Mouse (Mus musculus): Measurements from ENCODE around the gene Ppp1r35. TPM values are rescaled to one million over a fixed set of nuclear protein-coding genes. Genes with fewer than 3 reads are reported as not detected.

The Ppp1r35 gene
- polyA plus RNA-seq, 1 experiment from 2014 or later: 21.3 TPM

DNA sequence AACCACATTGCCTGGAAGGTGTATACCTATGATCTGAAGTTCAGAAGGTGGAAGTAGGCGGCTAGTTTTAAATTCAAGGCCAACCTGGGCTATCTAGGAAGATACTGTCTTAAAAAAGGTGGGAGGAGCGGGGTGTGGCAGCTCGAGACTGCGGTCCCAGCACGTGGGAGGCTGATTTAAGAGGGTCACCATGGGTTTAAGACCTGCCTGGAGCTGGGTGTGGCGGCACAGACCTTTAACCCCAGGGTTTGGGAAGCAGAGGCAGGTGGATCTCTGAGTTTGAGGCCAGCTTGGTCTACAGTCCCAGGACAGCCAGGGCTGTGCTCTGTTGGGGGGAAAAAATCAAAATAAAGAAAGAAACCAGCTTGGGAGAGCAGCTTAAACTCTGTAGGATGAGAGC, 26.7 kb upstream of the Ppp1r35 start:
- Histone ChIP-seq H3K27me3 (no peaks in the 10 kb centered on the region), H3K9ac (no peak overlapping the region), H3K4me3 (replicated peaks) (no peak overlapping the region), H3K9me3 (replicated peaks) (no peaks in the 10 kb centered on the region), H3K36me3 (replicated peaks) (peaks cover 70% of the 10 kb centered on the region), H3K27ac (replicated peaks) (no peak overlapping the region), H3K4me1 (replicated peaks) (peaks cover 54% of the 10 kb centered on the region), H3K4me2 (no peak overlapping the region)
- no peak for ATAC-seq (ENCODE audit: insufficient read depth)
- 69% methylated on average over 6 of the region's 6 CpGs for WGBS (ENCODE audit: insufficient replicate concordance)

DNA sequence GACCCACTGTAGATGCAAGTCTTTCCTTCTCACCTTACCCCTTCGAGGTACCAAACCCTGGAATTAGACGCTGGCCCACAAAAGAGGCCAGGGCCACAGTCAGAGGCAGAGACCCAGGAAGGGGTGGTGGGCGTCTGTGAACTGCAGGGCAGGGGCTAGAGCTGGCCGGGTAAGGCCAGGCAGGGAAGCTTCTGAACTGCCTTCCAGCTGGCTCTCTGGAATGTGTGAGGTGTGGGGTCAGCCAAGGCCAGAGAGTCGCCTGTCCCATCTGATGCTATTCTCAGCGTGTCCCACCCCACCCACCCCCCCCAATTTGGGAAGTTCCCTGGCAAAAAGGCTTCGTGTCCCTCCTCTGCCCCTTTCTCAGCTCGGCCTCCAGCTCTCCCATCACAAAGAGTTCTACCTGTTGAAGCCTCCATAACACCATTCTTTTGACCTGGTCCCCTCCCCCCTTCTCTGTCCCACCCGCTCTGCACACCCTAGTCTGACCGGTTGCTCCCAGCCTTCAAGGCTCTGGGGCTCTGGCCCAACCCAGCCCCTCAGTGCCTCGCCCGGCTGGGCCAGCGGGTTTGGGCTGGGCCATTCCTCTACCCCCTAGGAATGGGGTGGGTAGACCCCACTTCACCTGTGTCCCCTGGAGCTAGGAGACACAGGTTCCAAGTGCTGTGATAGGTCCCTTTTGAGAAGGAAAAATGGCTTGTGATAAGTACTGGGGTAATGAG, 25.4 kb upstream of the Ppp1r35 start:
- H3K9ac ChIP-seq: no peak overlapping the region

DNA sequence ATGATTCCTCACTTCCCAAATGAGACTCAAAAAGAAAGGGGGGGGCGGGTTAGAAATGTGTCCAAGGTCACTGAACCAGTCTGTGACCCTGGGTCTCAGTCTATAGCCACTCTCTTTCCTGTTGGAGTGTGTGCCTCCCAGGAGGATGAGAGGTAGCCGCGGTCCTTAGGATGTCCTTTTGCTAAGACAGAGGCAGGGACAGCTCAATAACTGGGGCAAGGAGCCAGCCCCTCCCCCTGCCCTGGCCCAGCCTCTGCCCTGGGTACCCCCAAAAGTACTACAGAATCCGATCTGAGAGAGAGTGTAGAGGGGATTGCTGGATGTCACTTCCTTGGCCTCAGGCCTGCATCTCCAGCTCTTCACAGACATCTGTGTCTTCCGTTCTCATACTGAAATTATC, 23.2 kb upstream of the Ppp1r35 start:
- Histone ChIP-seq H3K4me2 (no peak overlapping the region), H3K9ac (no peak overlapping the region), H3K36me3 (replicated peaks) (peaks cover 93% of the 10 kb centered on the region), H3K4me3 (replicated peaks) (no peak overlapping the region), H3K4me1 (replicated peaks) (peaks cover 48% of the 10 kb centered on the region), H3K27me3 (no peaks in the 10 kb centered on the region), H3K9me3 (replicated peaks) (no peaks in the 10 kb centered on the region), H3K27ac (replicated peaks) (0 out of 2 replicates have a peak overlapping the region, but pooled peaks have one; percentile 29)
- no peak for ATAC-seq (ENCODE audit: insufficient read depth)
- WGBS (ENCODE audit: insufficient replicate concordance): 82% methylated on average over 5 of the region's 5 CpGs

More for the DNA sequence above, 25.4 kb upstream of the Ppp1r35 start:
- H3K27me3 ChIP-seq: no peaks in the 10 kb centered on the region
- H3K36me3 ChIP-seq (replicated peaks): peaks cover 82% of the 10 kb centered on the region
- H3K4me2 ChIP-seq: no peak overlapping the region
- WGBS (ENCODE audit: insufficient replicate concordance): 81% methylated on average over 13 of the region's 13 CpGs
- peaks cover 55% of the 10 kb centered on the region for H3K4me1 ChIP-seq (replicated peaks)
- H3K9me3 ChIP-seq (replicated peaks): no peaks in the 10 kb centered on the region
- H3K4me3 ChIP-seq (replicated peaks): no peak overlapping the region
- no peak overlapping the region for H3K27ac ChIP-seq (replicated peaks)
- ATAC-seq (ENCODE audit: insufficient read depth): no peak

DNA sequence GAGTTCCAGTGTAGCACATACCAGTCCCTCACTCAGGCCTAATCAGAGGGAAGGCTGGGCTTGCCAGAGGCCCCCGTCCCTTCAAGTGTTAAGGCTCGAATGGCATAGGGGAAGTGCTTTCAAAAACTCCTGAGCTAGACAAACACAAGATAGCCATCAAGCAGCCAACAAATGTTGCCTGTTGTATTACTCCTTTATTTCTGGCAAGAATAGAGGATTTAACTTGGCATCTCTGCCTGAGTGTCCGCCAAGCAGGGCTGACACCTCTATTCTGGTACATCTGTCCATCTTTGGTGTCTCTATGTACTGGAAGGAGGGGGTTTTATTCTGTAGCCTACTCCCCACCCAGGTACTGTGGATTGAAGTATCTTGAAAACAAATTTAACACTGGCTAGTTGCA, 22.5 kb upstream of the Ppp1r35 start:
- Histone ChIP-seq H3K27me3 (no peaks in the 10 kb centered on the region), H3K36me3 (replicated peaks) (peaks cover 87% of the 10 kb centered on the region), H3K9ac (no peak overlapping the region), H3K4me3 (replicated peaks) (no peak overlapping the region), H3K27ac (replicated peaks) (no peak overlapping the region), H3K9me3 (replicated peaks) (no peaks in the 10 kb centered on the region), H3K4me1 (replicated peaks) (peaks cover 48% of the 10 kb centered on the region), H3K4me2 (no peak overlapping the region)
- ATAC-seq (ENCODE audit: insufficient read depth): no peak
- 68% methylated on average over 3 of the region's 3 CpGs for WGBS (ENCODE audit: insufficient replicate concordance)

DNA sequence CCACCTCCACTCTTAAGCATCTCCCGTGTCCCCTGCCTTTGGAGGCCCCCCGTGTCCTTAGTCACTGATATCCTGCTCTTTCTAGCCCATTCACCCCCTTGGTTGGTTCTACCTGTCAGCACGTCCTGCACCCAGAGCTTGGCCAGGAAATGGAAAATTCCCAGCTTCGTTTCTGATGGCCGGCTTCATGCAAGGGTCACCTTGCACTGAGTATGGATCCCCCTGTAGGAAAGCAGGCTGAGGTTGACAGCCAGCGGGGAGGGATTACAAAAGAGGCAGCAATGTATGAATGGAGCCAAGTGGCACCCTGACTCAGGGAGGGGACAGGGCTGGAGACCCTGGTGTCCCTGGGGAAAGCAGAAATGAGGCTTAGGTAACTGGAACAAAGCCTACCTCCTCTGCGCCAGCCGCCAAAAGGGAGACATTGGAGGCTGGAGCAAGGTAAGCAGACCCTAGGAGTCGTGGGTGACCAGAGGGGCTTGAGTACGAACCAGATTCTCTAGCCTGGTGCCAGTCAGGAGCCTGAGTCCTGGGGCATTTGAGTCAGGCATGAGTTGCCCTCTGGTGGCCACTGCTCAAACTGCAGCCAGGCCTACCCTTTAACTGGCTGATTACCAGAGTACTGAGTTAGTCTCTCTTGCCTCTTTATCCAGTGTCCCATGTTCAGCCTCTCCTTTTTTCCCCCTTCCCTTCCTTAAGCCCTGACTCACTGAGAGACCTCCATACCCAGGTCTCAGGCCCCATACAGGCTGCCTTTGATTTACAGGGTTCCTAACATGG, 21.6 kb upstream of the Ppp1r35 start:
- peak; percentile 29; the same call in 1 of the 2 replicates for ATAC-seq (ENCODE audit: insufficient read depth)
- no peaks in the 10 kb centered on the region for H3K9me3 ChIP-seq (replicated peaks)
- H3K27me3 ChIP-seq: no peaks in the 10 kb centered on the region
- no peak overlapping the region for H3K4me2 ChIP-seq
- WGBS (ENCODE audit: insufficient replicate concordance): 56% methylated on average over 10 of the region's 10 CpGs
- H3K4me1 ChIP-seq (replicated peaks): peaks cover 44% of the 10 kb centered on the region
- H3K4me3 ChIP-seq (replicated peaks): no peak overlapping the region
- H3K9ac ChIP-seq: no peak overlapping the region
- 0 out of 2 replicates have a peak overlapping the region, but pooled peaks have one; percentile 25 for H3K27ac ChIP-seq (replicated peaks)
- H3K36me3 ChIP-seq (replicated peaks): peaks cover 77% of the 10 kb centered on the region

DNA sequence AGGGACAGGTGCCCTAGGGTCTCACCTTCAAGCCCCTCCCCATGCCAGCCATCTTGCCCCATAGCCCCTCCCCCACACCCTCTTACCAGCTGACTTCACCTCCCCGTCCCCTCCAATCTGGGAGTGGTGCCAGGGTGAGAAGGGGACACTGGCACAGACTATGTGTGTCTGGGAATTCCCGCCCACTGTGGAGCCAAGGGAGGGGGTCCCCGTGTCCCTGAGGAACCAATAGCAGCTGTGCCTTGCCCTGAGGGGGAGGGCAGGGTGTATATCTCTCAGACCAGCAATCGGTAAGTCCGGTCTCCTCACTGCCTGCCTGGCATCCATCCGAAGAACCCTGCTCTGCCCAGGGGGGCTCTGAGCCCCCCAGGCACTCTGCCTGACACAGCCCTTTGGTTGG, 20.8 kb upstream of the Ppp1r35 start:
- no peak overlapping the region for H3K9ac ChIP-seq
- no peaks in the 10 kb centered on the region for H3K27me3 ChIP-seq
- no peak for ATAC-seq (ENCODE audit: insufficient read depth)

DNA sequence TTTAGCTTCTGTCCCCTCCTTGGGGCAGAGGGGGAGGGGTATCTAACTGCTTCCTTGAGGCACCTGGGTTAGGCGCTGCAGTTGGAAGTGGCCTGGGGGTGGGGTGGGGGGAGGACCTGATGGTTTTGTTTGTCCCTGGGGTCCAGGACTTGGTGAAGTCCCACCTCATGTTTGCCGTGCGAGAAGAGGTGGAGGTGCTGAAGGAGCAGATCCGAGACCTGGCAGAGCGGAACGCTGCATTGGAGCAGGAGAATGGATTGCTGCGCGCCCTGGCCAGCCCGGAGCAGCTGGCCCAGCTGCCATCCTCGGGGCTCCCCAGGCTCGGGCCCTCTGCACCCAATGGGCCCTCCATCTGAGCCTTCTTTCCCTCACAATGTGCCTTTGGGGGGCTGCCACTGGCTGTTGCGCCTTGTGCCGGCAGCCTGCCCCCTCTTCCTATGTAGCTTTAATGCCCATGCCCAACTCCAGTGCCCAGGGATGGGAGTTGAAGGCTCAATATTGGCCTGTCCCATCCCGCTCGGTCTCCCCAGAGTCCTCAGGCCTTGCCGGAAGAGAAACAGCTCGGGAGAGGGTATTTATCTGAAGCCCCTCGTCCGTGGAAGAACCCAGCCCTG, 19.6 kb upstream of the Ppp1r35 start:
- WGBS (ENCODE audit: insufficient replicate concordance): 90% methylated on average over 19 of the region's 19 CpGs
- no peak for ATAC-seq (ENCODE audit: insufficient read depth)
- H3K9ac ChIP-seq: no peak overlapping the region
- no peaks in the 10 kb centered on the region for H3K9me3 ChIP-seq (replicated peaks)
- H3K27ac ChIP-seq (replicated peaks): no peak overlapping the region
- no peak overlapping the region for H3K4me3 ChIP-seq (replicated peaks)
- H3K27me3 ChIP-seq: no peaks in the 10 kb centered on the region
- H3K4me1 ChIP-seq (replicated peaks): peaks cover 33% of the 10 kb centered on the region
- no peak overlapping the region for H3K4me2 ChIP-seq
- H3K36me3 ChIP-seq (replicated peaks): peaks cover 58% of the 10 kb centered on the region

More for the DNA sequence above, 20.8 kb upstream of the Ppp1r35 start:
- Histone ChIP-seq H3K36me3 (replicated peaks) (peaks cover 69% of the 10 kb centered on the region), H3K27ac (replicated peaks) (0 out of 2 replicates have a peak overlapping the region, but pooled peaks have one; percentile 25), H3K4me2 (no peak overlapping the region), H3K4me1 (replicated peaks) (peaks cover 40% of the 10 kb centered on the region), H3K4me3 (replicated peaks) (no peak overlapping the region), H3K9me3 (replicated peaks) (no peaks in the 10 kb centered on the region)
- 83% methylated on average over 6 of the region's 6 CpGs for WGBS (ENCODE audit: insufficient replicate concordance)

DNA sequence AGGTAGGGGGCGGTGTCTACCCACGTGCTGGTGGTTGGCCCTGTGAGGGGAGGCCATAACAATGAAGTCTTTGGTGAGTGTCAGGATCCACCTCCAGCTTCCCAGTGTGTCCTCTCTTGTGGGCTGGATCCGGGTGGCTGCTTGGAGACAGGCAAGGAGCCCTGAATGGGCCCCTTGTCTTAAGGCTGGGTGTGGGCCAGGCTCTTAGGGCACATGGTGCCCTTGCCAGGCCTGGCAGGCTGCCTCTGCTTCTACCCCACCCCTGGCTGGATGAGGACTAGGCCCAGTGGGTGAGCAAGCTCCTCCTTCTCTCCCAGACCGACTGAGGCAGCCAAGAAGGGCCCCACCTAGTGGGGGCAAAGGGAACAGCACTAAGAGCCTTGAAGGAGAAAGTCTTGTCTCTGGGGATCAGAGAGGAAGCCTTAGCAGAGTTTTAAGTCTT, 18.7 kb upstream of the Ppp1r35 start:
- peaks cover 29% of the 10 kb centered on the region for H3K4me1 ChIP-seq (replicated peaks)
- no peak overlapping the region for H3K4me2 ChIP-seq
- H3K9ac ChIP-seq: no peak overlapping the region
- peak; percentile 66 for ATAC-seq (ENCODE audit: insufficient read depth)
- H3K9me3 ChIP-seq (replicated peaks): no peaks in the 10 kb centered on the region
- peaks cover 50% of the 10 kb centered on the region for H3K36me3 ChIP-seq (replicated peaks)
- no peak overlapping the region for H3K4me3 ChIP-seq (replicated peaks)
- H3K27ac ChIP-seq (replicated peaks): no peak overlapping the region
- 43% methylated on average over 4 of the region's 4 CpGs for WGBS (ENCODE audit: insufficient replicate concordance)
- H3K27me3 ChIP-seq: no peaks in the 10 kb centered on the region

DNA sequence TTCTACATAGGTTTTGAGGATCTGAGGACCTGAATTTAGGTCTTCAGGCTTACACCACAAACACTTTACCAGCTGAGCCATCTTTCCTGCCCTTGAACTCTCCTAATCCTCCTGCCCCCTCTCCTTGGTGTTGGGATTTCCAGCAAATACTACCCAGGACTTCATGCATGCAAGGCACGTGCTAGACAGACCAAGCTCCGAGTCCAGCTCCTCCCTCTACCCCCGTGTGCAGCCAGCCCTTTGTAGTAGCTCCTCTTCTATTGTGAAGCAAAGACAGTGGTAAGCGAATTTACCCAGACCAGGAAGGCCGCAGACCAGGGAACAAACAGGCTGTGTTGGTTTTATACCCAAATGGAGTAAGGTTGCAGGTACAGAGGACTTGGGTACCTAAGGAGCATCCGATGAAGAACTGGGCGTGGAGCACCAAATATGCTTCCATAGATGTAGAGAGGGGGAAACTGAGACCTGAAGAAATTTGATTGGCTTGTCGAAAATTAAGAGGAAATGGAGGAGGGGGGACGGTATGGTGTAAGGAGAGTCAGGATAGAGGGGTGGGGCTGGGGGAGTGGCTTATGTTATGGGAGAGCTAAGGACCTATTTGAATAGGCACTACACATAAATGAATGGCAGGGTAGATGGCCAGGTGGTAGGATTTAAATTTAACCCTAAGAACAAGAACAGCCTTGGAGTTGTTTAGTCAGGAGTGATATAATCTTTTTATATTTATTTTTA, 13.9 kb upstream of the Ppp1r35 start:
- no peak for ATAC-seq (ENCODE audit: insufficient read depth)
- 63% methylated on average over 9 of the region's 9 CpGs for WGBS (ENCODE audit: insufficient replicate concordance)
- H3K27ac ChIP-seq (replicated peaks): no peak overlapping the region
- H3K9ac ChIP-seq: no peak overlapping the region
- H3K36me3 ChIP-seq (replicated peaks): peaks cover 3% of the 10 kb centered on the region
- H3K4me1 ChIP-seq (replicated peaks): peaks cover 6% of the 10 kb centered on the region
- no peaks in the 10 kb centered on the region for H3K9me3 ChIP-seq (replicated peaks)
- no peak overlapping the region for H3K4me2 ChIP-seq
- H3K27me3 ChIP-seq: no peaks in the 10 kb centered on the region
- no peak overlapping the region for H3K4me3 ChIP-seq (replicated peaks)

DNA sequence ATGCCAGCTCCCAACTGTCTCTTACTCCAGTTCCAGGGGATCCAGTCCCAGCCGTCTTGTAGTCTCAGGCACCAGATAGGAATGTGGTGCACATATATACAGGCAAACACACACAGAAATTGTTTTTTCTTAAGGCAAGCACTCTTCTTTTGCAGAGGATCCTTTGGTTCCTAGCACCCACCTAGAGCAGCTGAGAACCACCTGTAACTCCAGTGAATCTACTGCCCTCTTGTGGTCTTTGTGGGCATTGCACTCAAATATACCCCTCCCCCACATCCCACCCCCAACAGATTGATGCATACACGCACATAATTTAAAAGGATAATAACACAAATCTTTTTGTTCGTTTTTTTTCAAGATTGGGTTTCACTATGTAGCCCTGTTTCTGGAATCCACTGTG, 12.4 kb upstream of the Ppp1r35 start:
- H3K4me2 ChIP-seq: no peak overlapping the region
- ATAC-seq (ENCODE audit: insufficient read depth): no peak
- H3K27ac ChIP-seq (replicated peaks): no peak overlapping the region
- H3K4me1 ChIP-seq (replicated peaks): no peaks in the 10 kb centered on the region
- no peaks in the 10 kb centered on the region for H3K36me3 ChIP-seq (replicated peaks)
- 45% methylated on average over 3 of the region's 3 CpGs for WGBS (ENCODE audit: insufficient replicate concordance)
- H3K27me3 ChIP-seq: no peaks in the 10 kb centered on the region
- no peak overlapping the region for H3K9ac ChIP-seq
- H3K9me3 ChIP-seq (replicated peaks): no peaks in the 10 kb centered on the region
- H3K4me3 ChIP-seq (replicated peaks): no peak overlapping the region
